Mouse (Mus musculus) adrenal gland, postnatal 14 days (tissue): ENCODE measurements at regions not wholly inside any gene's neighbourhood (a gene's known extent, or its start where the extent isn't known, plus 50 kb on each side); places are given as distances from the start of the nearest gene placed in this dataset.
"Not testable (repeated sequence)": the region's sequence is repeated elsewhere in the genome, so short reads cannot be mapped to it uniquely, and the experiment has no call there.

ENCODE experiments used
- DNase-seq: peaks from one replicate; pipeline ENCODE4 v3.0.0; 2021; ENCODE audit warnings: mixed read lengths

- DNase-seq, result no peak
Observed at GRCm38 (mm10) chr3:133665425-133666317, 120.7 kb upstream of the Tet2 start.

GRCm38 (mm10) chr3:133672742-133673447 is 128.0 kb upstream of the Tet2 start:
- DNase-seq, result peak; percentile 49

GRCm38 (mm10) chr3:133677892-133678291 is 133.0 kb upstream of the Tet2 start:
- DNase-seq, result no peak

- no peak for DNase-seq
Observed at GRCm38 (mm10) chr3:133679891-133680290, 135.0 kb upstream of the Tet2 start.

GRCm38 (mm10) chr3:133680343-133680742 is 135.4 kb upstream of the Tet2 start:
- no peak for DNase-seq

- no peak for DNase-seq
Observed at GRCm38 (mm10) chr3:133680805-133681204, 135.9 kb upstream of the Tet2 start.

GRCm38 (mm10) chr3:133684196-133684743 is 139.3 kb upstream of the Tet2 start:
- no peak for DNase-seq

GRCm38 (mm10) chr3:133684747-133685146 is 139.8 kb upstream of the Tet2 start:
- DNase-seq, result no peak

GRCm38 (mm10) chr3:133685393-133685792 is 140.5 kb upstream of the Tet2 start:
- no peak for DNase-seq

- peak; percentile 20 for DNase-seq
Observed at GRCm38 (mm10) chr3:133694057-133694456, 149.1 kb upstream of the Tet2 start.

- DNase-seq, result no peak
Observed at GRCm38 (mm10) chr3:133696122-133696521, 151.2 kb upstream of the Tet2 start.

GRCm38 (mm10) chr3:133704849-133705248 is 159.9 kb upstream of the Tet2 start:
- DNase-seq, result not testable (repeated sequence)

- no peak for DNase-seq
Observed at GRCm38 (mm10) chr3:133711518-133711917, 166.6 kb upstream of the Tet2 start.

- DNase-seq, result no peak
Observed at GRCm38 (mm10) chr3:133722550-133723290, 177.8 kb upstream of the Tet2 start.

GRCm38 (mm10) chr3:133726831-133727230 is 181.9 kb upstream of the Tet2 start:
- no peak for DNase-seq

GRCm38 (mm10) chr3:133735603-133736002 is 190.7 kb upstream of the Tet2 start:
- DNase-seq, result no peak

GRCm38 (mm10) chr3:133738936-133739335 is 194.0 kb upstream of the Tet2 start:
- DNase-seq, result no peak

- no peak for DNase-seq
Observed at GRCm38 (mm10) chr3:133744552-133745118, 199.7 kb upstream of the Tet2 start.

GRCm38 (mm10) chr3:133748756-133749737 is 204.1 kb upstream of the Tet2 start:
- DNase-seq, result no peak

- DNase-seq, result no peak
Observed at GRCm38 (mm10) chr3:133750061-133750460, 205.1 kb upstream of the Tet2 start.

GRCm38 (mm10) chr3:133750606-133751005 is 205.7 kb upstream of the Tet2 start:
- DNase-seq, result no peak
